Mouse (Mus musculus) cerebellum, adult 18-20 months (tissue): ENCODE results near the gene Tnfrsf12a.
A peak's percentile ranks its signal among the peaks of the same experiment; 100 is the strongest.

Source experiments
- DNase-seq, 2 experiments: peaks; one replicate each; pipeline ENCODE4 v3.0.0; 2021

Gene Tnfrsf12a

GRCm38 (mm10) chr17:23679127-23679835, 2.0 kb upstream of the Tnfrsf12a start, which contains the start of gene Cldn6:
Cldn6 (plus strand) TSS chr17:23679249.
- no peak for DNase-seq

GRCm38 (mm10) chr17:23676473-23677031, 716 bp downstream of the Tnfrsf12a start:
- peak; percentile 63 to 76 for DNase-seq

GRCm38 (mm10) chr17:23675564-23676281, 1.5 kb downstream of the Tnfrsf12a start:
- peak; percentile 59 to 64 for DNase-seq

- DNase-seq = peak; percentile 67 to 75
These were observed 2.1 kb downstream of the Tnfrsf12a start for GRCm38 (mm10) chr17:23675127-23675526.

GRCm38 (mm10) chr17:23674271-23674952, 2.9 kb downstream of the Tnfrsf12a start:
- DNase-seq = peak; percentile 56

- DNase-seq = peak; percentile 95 to 97
These were observed 3.7 kb downstream of the Tnfrsf12a start, which contains the start of the genes Hcfc1r1 and Thoc6 for GRCm38 (mm10) chr17:23673424-23674073. Hcfc1r1 (plus strand) TSS chr17:23673596. Thoc6 (minus strand) TSS chr17:23673882.

GRCm38 (mm10) chr17:23672761-23673160, 4.5 kb downstream of the Tnfrsf12a start:
- no peak for DNase-seq

GRCm38 (mm10) chr17:23671519-23671918, 5.7 kb downstream of the Tnfrsf12a start:
- no peak for DNase-seq

- no peak for DNase-seq
These were observed 6.7 kb downstream of the Tnfrsf12a start for GRCm38 (mm10) chr17:23670516-23671074.

GRCm38 (mm10) chr17:23665511-23665910, 11.8 kb downstream of the Tnfrsf12a start:
- no peak for DNase-seq

- no peak for DNase-seq
These were observed 12.7 kb downstream of the Tnfrsf12a start for GRCm38 (mm10) chr17:23664556-23665021.

GRCm38 (mm10) chr17:23661526-23661925, 15.7 kb downstream of the Tnfrsf12a start:
- no peak for DNase-seq

- DNase-seq = no peak
These were observed 16.4 kb downstream of the Tnfrsf12a start for GRCm38 (mm10) chr17:23660876-23661200.

- DNase-seq = peak; percentile 36 to 66
These were observed 17.0 kb downstream of the Tnfrsf12a start, which contains the start of gene Bicdl2 for GRCm38 (mm10) chr17:23660117-23660875. Bicdl2 (plus strand) TSS chr17:23660506.

GRCm38 (mm10) chr17:23658450-23658849, 18.8 kb downstream of the Tnfrsf12a start:
- DNase-seq = no peak

- DNase-seq = no peak
These were observed 22.9 kb downstream of the Tnfrsf12a start for GRCm38 (mm10) chr17:23654410-23654809.

- no peak for DNase-seq
These were observed 23.3 kb downstream of the Tnfrsf12a start for GRCm38 (mm10) chr17:23654001-23654400.

GRCm38 (mm10) chr17:23653324-23653723, 23.9 kb downstream of the Tnfrsf12a start:
- DNase-seq = no peak

- DNase-seq = no peak
These were observed 25.9 kb downstream of the Tnfrsf12a start for GRCm38 (mm10) chr17:23651363-23651762.

- no peak for DNase-seq
These were observed 31.4 kb downstream of the Tnfrsf12a start for GRCm38 (mm10) chr17:23645894-23646293.
